Mouse (Mus musculus): ENCODE data around the gene Pdrg1.

The Pdrg1 gene

DNA sequence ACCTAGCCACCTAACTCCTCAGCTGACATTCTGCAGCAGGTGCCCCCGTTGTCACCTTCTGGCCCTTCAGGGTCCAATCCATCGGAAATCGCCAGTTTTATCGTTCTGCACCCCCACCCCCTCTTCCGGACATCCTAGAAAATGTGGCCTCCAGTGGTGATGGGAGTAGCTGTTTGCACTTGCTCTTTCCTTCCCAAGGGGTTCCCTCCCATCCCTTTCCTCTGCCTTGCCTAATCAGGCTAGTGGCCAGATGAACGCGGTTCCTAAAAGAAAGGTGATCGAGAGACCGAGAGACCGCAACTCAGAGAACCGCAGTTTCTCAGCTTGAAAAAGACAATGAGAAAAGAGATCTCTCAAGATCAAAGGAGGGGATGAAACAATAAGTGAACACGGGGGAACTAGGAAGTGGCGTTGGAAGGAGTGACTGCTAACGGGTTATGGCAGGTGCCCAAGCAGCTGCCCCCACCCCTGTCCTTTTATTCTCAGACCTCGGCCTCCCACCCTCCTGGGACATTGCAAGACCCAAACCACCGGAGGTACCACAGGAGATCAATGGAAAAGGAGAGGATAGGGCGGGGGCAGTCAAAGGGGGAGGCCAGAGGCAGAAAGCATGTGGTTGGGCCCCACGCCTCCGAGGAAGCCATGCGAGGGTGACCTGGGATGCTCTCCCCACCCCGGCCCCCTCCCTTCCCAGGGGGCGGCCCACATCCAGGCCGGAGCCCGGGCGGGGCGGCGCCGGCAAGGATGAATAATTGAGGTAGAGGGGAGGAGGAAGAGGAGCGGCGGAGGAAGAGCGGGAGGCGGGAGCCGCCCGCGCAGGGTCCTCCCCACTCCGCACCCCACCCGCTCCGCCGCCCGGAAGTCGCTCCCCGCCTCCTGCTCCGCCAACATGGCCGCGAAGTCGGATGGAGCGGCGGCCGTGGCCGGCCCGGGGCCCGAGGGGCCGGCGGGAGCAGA is 16.2 kb upstream of the Pdrg1 start, which contains the start of gene Xkr7:
Gene Xkr7, plus strand, starts transcription at position 727 of the 957 bp plus-strand sequence.
- no peak for DNase-seq (ENCODE audit: low spot score in 2 of 2)

DNA sequence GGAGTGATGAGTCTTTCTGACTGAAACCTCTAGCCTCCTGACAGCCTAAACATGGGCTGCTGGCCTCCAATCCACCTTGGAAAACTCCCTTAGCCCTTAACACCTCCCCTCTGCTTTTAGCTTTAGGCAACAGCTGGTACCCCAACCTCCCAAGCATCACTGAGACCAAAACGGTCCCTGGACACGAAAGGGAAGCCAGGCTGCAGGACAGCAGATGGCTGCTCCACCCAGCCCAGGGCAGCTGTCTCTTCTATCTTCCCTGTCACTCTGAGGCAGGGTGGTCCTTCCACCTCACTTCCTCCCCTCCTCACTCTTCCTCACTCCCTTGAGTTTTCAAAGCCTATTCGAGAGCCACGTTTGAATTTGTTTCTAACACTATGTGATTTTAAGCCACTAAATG is 15.2 kb upstream of the Pdrg1 start:
- no peak for DNase-seq (ENCODE audit: low spot score in 2 of 2)

DNA sequence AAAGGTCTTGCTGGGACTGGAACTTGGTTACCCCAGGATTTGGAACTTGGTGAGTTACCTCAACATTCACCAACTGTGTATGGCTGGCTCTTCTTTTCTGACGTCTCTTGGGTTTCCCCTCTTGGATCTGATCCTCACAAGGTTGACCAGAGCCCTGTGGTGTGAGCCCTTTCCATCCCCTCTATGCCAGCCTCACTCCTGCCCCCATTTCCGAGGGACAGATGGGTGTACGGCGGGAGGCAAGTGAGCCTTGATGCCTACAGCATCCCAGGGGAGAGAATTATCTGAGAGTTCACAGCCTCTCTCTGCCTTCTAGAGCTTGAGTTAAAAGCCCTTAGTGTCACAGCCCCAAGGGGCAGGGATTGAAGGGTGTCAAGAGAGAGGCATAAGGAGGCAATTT is 12.3 kb upstream of the Pdrg1 start:
- no peak for DNase-seq (ENCODE audit: low spot score in 2 of 2)

DNA sequence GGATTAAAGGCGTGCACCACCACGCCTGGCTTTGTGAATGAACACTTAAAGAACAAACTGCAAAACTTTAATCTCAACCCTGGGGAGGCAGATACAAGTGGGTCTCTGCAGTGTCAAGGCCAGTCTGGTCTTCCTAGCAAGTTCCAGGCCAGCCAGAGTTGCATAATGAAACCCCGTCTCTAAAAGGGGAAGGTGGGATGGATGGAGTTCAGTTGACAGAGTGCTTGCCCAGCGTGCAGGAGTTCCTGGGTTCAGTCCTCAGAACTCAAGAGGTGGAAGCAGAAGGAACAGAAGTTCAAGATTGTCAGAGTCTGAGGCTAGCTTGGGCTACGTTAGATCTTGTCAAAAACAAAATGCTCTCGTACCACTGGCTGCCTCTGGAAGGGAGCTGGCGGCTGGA is 10.8 kb upstream of the Pdrg1 start:
- no peak for DNase-seq (ENCODE audit: low spot score in 2 of 2)

DNA sequence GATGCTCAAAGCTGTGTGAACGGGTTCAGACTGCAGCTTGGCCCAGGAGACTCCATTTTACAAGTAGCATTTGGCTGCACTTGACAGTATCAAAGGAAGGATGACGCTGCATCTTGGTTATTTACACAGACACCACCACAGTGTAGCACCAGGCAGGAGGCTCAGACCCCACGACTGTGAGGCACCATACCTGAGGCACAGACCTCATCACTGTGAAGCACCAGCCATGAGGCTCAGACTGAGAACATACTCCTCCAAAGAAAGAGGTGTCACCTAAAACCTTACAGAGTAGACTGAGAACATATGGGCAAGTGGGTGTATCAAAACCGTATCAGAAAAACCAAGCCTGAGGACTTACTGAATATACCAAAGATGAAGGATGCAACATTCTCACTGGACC is 7.6 kb upstream of the Pdrg1 start:
- DNase-seq (ENCODE audit: low spot score in 2 of 2), result no peak

DNA sequence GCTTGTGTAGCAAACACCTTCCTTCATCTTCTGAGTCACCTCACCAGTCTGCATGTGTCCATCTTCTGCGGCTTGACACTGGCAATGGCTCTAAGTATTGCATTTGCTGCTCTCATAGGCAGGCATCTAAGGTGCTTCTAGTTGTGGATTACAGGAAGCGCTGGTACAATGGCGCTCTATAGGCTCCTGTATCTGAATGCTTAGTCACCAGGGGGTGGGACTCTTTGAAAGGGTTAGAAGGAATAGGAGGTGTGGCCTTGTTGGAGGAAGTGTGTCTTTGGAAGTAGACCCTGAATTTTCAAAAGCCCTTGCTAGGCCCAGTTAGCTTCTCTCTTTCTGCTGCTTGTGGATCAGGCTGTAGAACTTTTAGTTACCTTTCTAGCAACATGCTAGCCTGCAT is 5.9 kb upstream of the Pdrg1 start:
- no peak for DNase-seq (ENCODE audit: low spot score in 2 of 2)

DNA sequence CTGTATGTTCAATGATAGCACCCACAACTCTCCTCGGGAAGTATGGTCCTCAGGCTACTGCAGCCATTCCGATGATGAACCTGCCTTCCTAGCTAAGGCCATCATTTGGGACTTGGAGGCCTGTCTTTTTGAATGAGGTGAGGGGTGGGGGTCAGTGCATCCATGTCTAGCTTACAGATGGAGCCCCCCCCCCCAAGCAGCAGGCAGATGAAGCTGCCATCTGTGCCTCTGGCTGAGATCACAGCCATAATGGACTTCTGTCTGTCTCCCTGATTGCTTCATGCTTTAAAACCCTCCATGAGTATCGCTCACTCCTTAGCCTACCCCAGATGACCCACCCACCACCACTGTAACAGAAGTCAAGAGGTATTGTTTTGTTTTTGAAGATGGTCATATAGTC is 4.1 kb upstream of the Pdrg1 start:
- DNase-seq (ENCODE audit: low spot score in 2 of 2), result no peak

DNA sequence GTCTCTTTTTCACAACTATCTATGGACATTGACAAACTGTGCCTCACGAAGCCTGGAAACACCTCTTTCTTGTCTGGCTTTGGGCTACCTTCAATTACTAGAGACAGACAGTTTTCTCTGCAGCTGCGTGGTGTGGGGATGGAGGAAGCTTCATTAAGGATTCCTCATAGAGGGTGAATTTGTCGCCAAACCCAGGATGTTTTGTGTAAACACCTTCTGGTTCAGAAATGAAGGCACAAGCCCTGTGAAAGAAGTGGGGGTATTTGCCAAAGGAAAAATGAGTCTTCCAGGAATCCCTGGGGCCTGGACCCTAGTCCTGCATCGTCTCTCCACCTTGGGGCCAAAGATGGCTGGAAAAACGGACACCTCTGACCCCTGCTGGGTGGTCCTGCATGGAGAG is 1.6 kb upstream of the Pdrg1 start:
- DNase-seq (ENCODE audit: low spot score in 2 of 2), result no peak

DNA sequence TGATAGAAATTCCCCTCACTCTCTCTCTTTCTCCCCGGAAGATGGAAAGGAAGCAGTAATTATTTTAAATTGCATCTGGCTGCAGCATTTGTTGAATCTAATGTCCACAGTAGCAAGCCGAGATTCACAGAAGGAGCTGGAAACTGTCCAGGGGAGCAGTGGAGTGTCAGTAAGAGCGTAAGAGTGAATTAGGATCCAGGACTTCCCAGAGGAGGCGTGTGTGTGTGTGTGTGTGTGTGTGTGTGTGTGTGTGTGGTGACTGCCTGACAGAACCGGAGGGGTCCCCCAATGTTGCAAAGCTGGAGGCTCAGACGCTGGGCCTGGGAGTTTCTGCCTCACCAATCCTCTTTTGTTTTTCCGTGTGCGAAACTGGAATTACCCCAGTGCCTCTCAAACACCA is 577 bp upstream of the Pdrg1 start:
- DNase-seq (ENCODE audit: low spot score in 2 of 2), result no peak

DNA sequence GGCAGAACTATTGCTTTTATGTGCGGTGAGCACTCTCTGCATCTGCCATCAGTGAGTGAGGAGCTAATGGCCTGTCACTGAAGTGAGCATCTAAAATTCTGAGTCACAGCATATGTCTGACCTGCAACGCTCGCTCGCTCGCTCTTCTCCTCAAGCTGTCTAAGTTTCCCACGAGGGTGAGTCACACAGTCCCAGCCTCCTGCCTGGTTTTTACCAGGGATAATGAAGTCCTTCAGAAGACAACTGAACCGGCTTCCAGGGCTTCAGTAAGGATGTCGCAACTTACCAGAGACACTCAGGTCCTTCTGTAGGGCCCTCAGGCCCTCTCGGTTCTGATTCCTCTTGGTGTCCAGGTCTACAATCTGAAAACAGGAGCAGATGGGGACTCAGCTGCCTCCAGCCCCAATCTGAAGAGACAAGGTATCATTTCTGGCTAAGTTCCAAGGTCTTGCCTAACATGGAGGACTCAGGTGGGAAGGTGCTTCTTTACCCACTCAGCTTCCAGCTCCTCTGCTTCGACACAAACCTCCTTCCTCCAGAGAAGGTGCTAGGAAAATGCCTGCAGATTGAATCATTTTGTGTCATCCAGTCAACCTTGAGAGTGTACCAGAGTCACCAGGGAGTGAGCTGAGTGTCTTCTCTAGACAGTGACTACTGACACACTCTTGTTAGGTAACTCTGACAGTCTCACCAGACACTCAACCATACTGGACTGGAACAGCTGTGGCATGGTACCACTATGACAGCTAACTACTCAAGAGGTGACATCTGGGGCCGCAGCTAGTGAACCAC is 1.3 kb downstream of the Pdrg1 start:
- no peak for DNase-seq (ENCODE audit: low spot score in 2 of 2)

DNA sequence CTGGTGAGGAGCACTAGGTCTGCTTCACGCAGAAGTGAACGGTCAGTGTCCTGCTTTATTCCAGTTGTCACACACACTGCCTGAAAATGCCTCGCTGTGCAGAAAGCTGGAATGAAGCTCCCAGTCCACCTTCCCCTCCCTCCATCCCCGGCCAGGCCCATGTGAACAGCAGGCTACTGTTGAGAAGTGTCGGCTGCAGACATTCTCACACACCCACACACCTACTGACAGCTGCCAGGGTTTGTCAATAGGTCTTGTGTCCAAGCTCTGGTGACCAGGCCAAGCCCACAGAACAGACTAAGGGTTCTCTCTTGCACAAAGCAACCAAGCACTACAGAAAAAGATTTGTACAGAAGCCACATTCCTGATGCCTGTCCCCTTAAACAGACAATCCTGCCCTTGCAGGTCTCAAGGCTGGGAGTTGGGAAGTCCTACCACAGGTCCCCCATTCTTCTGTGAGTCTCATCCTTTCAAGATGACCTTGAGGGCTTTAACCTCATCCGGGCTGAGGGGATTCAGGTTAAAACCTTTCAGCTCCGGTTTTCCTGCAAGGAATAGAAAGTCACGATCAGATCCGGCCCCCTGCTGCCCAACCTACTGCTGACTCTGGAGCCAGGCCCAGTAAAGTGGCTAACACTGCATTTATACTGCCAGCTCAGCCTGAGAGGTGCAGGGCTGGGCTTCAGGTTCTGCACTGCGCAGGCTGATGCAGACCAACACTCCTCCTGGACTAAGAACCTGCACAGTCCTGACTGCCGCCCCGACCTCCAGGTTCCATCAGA is 5.8 kb downstream of the Pdrg1 start:
- no peak for DNase-seq (ENCODE audit: low spot score in 2 of 2)

DNA sequence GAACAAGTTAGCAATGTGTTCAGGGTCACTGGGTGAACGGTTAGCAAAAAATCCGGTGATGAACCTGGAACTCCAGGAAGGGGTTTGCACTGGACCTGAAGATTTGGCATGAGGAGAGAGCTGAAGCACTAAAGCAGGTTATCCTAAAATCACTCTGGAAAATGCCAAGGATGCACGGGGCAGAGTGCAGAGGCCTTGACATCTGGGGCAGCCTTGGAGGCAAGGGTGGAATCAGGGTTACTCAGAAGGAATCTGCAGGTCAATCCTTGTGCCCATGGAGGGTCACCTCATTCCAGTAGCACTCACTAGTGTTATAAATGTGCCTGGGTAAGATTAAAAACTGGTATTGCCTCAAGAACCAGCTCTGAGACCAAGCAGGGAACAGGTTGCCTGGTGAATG is 9.2 kb downstream of the Pdrg1 start:
- no peak for DNase-seq (ENCODE audit: low spot score in 2 of 2)

DNA sequence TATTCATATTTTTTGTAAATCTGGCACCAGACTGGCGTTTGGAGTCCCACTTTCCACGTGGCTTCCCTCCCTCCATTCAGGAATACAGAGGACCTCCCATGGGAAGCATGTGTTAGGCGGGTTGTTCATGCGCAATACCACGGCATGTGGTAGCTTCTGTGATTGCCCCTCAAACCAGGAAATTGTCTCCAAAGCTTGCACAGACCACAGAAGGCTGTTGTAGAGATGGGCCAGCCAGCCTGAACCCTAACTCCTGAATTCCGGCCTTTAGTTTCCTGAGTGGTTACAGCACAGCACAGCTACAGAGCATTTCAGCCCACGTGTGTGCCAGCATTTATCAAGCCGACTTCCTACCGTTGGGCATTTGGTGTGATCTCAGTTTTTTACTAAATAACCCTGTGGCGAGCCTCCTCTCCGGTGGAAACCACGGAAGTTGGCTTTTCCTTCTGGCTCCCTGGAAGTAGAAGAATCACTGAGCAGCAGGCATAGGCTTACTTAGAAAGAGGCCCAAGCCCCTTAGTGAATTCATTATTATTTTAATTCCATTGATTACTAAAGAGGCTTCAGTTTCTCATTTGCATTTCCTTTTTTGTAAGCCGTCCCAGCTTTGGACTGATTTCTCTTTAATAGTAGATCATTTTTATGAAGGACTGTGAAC is 11.4 kb downstream of the Pdrg1 start:
- DNase-seq (ENCODE audit: low spot score in 2 of 2), result no peak

DNA sequence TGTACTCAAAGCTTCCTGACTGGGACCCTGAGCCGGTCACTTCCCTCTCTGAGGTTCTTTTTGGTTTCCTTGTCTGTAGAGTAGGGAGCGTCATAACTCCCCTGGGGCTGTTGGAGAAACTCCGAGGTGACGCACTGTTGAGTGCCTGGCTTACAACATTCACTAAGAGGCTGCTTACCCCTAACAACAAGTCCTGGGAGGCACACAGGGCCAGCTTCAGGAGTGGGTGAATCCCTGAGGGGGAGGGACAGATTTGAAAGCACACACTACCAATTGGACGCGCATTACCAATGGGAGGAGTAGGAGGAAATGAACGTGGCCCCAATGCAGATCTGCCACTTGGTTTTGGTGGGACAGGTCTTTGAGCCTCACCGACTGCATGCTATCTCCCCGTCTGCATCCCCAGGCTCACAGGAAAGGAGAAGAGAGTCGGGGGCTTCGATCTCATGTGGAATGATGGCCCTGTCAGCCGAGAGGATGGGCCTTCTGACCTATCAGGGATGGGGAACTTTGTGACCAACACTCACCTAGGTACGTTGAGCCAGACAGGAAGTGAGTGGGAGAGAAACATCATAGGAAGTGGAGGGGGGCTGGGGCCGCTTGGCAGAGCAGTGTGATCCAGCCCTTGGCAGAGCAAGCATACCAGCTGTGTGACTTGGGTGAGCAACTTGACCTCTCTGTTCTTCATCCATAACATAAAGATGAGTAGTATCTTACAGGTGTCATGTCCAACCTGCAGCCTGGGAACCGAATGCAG is 12.6 kb downstream of the Pdrg1 start:
- no peak for DNase-seq (ENCODE audit: low spot score in 2 of 2)

DNA sequence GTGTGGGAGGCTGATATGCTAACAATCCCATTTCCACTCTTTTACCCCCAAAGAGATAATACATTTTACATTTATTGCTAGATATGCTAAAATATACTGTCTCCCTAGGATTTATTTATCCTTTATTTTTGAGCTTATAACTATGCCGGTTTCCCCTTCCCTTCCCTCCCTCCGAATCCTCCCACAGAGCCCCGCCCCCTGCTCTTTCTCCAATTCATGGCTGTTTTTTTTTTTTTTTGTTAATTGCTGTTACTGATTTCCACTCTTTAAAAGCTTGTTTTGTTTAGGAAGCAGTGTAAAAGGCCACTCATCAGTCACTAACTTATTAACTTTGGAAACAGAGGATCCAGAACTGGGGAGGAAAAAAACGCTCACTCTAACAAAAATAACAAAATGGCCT is 18.2 kb downstream of the Pdrg1 start:
- no peak for DNase-seq (ENCODE audit: low spot score in 2 of 2)

DNA sequence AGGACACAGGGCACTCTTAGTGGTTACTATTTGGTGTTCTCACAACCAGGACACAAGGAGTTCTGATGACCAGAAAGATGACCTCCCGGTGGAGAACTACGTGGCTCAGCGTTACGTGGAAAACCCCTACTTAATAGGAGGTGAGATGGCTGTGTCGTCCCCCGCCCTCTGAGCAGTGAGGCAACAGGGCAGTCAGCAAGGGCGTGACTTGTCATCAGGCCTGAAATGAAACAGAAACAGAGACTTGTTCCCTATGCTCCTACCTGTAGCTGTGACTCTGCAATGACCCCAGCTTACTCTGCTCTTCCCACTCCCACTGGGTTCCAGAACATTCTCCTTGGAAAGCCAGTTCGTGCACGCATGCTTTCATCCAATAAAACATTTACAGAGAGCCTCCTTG is 23.7 kb downstream of the Pdrg1 start:
- DNase-seq (ENCODE audit: low spot score in 2 of 2), result no peak

DNA sequence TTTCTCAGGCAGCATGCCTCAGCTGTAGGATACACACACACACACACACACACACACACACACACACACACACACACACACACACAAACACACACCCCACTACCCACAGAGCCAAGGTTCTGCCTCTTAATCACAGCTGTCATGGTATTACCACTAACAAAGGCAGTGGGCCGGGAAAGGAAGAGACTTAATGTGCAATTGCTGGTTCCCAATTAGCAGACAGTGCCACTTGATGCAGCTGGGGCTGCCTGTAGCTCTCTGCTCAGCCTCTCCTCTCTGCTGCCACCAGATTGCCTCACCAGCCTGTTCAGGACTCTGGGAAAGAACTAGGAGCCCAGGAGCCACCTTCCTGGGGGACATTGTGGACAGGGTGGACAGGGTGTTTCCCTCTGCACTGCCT is 29.6 kb downstream of the Pdrg1 start:
- DNase-seq (ENCODE audit: low spot score in 2 of 2), result no peak

DNA sequence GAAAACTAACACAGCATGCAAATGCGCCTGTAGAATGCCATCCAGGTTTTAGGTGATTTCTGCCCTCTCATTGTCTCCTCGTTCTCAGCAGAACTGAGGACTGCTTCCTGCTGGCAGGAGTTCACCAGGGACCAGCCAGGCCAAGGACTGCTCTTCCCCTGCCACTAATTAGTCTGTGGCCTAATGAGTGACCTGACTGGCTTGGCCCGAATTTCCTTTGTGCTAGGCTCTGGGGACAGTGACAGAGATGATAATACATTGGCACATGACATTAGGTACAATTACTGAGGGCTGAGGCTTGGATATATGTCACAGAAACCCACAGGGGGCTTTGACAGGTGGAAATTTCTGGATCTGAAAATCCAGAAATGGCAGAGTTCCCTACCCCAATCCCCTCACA is 38.2 kb downstream of the Pdrg1 start:
- DNase-seq (ENCODE audit: low spot score in 2 of 2), result no peak

DNA sequence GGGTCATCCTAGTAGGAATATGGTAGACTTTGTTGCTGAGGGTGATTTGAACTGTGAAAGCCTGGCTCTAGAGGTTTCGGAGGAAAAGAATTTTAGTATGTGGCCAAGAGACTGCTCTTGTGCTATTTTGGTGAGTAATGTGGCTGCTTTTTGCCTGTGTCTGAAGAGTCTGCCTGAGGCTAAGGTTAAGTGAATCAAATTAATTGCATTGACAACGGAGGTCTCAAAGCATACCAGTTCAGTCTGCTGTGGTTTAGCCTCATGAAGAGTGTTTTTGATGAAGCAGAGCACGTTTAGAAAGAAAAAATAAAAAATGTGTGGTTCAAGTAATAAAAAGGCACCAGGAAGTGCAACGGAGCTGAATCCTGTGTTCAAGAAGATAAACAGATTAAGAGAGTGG is 49.7 kb downstream of the Pdrg1 start:
- no peak for DNase-seq (ENCODE audit: low spot score in 2 of 2)

DNA sequence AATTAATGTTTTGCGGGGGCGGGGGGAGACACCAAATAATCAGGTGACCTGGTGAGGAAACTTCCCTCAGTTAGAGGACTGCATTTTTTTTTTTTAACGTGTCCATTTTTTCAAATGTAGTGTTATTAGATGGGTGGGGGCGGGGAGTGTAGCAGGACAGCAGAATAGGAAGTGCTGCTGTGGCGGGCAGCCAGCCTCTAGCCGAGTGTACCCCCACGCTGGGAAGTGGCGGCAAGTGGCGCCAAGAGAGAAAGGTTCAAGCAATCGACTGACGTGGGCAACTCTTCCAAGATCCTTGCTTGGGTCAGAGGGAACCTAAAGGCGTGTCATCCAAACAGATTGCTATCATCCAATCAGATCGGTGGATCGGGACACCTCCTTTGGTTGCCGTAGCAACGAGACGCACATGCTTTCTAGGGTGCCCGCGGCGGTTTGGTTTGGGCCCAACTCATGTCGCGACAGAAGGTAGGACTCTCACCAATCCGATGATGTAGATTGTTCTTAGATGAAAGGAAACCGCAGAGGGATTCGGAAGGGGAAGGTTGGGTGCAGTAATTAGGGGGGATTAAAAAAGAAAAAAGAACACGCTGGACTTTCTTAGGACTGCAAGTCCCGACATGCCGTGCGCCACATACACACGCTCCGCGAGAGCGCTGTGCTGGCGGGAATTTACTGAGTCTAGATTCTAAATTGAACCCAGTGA is 53.0 kb downstream of the Pdrg1 start, which contains the start of gene Ttll9:
Gene Ttll9, plus strand, starts transcription at position 395 of the 703 bp plus-strand sequence.
- DNase-seq (ENCODE audit: low spot score in 2 of 2), result peak in 1 of 2 experiments; percentile 62

Data from spleen, postnatal 10 days (tissue).